Mouse (Mus musculus): Measurements from ENCODE around the gene Pfn1.

DNA sequence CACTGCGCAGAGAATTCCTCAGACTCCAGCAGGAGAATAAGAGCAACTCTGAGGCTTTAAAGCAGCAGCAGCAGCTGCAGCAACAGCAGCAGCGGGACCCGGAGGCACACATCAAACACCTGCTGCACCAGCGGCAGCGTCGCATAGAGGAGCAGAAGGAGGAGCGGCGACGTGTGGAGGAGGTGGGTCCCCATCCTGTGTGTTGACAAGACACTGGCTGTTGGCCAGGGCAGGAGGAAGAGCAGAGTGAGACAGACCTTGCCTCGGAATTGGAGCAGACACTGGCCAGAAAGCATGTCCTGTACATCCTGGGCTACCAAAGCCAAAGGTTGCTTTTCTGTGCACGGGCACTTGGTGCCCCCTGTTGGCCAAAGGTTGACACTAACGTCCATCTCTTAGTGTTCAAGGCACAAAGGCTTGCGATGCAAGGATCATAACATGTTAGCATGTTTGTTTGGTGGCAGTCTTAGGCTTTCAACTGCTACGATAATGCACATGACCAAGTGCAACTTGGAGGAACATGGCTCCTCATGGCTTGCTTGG, 49.3 kb downstream of the Pfn1 start:
- peak; percentile 73; the same call in 1 of the 2 replicates for TF ChIP-seq CTCF (IDR thresholded peaks at IDR 0.05; ENCODE audit: control insufficient read depth, insufficient read depth, insufficient replicate concordance, low read depth, low read length)
- no peak for TF ChIP-seq POLR2A (IDR thresholded peaks at IDR 0.05; ENCODE audit: control insufficient read depth, low read depth, low read length)
